Mouse (Mus musculus) C2C12 (cell line): Measurements from ENCODE around the gene Lbh.

Experiments used
- CEBPB ChIP-seq: IDR thresholded peaks from one replicate; pipeline ENCODE4 v1.6.1; 2011; ENCODE audit warnings: low read depth, mild to moderate bottlenecking, control low read depth, moderate library complexity
- CTCF ChIP-seq: IDR thresholded peaks from one replicate; pipeline ENCODE4 v1.5.1; 2011; ENCODE audit not compliant: control insufficient read depth, insufficient read depth, insufficient read length
- FOSL1 ChIP-seq: IDR thresholded peaks from one replicate; pipeline ENCODE4 v1.8.0; 2011; ENCODE audit warnings: mild to moderate bottlenecking, low read length; ENCODE audit not compliant: poor library complexity, insufficient read depth, severe bottlenecking
- MAX ChIP-seq: IDR thresholded peaks from one replicate; pipeline ENCODE4 v1.6.1; 2011; ENCODE audit warnings: mild to moderate bottlenecking, control low read depth
- MYOD1 ChIP-seq: IDR thresholded peaks from one replicate; pipeline ENCODE4 v1.6.1; 2011; ENCODE audit warnings: low read depth; ENCODE audit not compliant: control insufficient read depth, insufficient read length
- MYOG ChIP-seq: IDR thresholded peaks from one replicate; pipeline ENCODE4 v1.6.1; 2011; ENCODE audit not compliant: control insufficient read depth, insufficient read length; ENCODE audit errors: extremely low read depth
- USF1 ChIP-seq: IDR thresholded peaks from one replicate; pipeline ENCODE4 v1.6.1; 2011; ENCODE audit warnings: low read depth, mild to moderate bottlenecking, control low read depth, moderate library complexity

- no peak for TF ChIP-seq CTCF
- no peak for TF ChIP-seq USF1
- TF ChIP-seq FOSL1: no peak
- no peak for TF ChIP-seq CEBPB
- no peak for TF ChIP-seq MYOD1
- no peak for TF ChIP-seq MAX
- no peak for TF ChIP-seq MYOG
Observed at GRCm38 (mm10) chr17:72949247-72949701, 31.2 kb downstream of the Lbh start.
